Mouse (Mus musculus) MEL (cell line): ENCODE data around the gene Arntl.
"Not testable (repeated sequence)": the region's sequence is repeated elsewhere in the genome, so short reads cannot be mapped to it uniquely, and the experiment has no call there.

Experiments
- ETS1 ChIP-seq: IDR thresholded peaks from 2 replicates; pipeline ENCODE4 v1.6.1; 2012; ENCODE audit warnings: low read depth, mild to moderate bottlenecking, inconsistent platforms, low read length, improper control_type of control experiment, moderate library complexity
- POLR2A ChIP-seq, 2 experiments: IDR thresholded peaks; 2 replicates each; pipeline ENCODE4 v1.6.1; 2011 to 2012; ENCODE audit warnings: low read length in 2 of 2, mild to moderate bottlenecking in 2 of 2, control low read depth in 1 of 2, improper control_type of control experiment in 1 of 2, low read depth in 1 of 2, moderate library complexity in 1 of 2; ENCODE audit not compliant: control insufficient read depth in 1 of 2, insufficient read depth in 1 of 2, poor library complexity in 1 of 2
- ZMIZ1 ChIP-seq: IDR thresholded peaks from 2 replicates; pipeline ENCODE4 v1.6.1; 2012; ENCODE audit warnings: low read depth, mild to moderate bottlenecking, inconsistent platforms, low read length, improper control_type of control experiment, moderate library complexity

DNA sequence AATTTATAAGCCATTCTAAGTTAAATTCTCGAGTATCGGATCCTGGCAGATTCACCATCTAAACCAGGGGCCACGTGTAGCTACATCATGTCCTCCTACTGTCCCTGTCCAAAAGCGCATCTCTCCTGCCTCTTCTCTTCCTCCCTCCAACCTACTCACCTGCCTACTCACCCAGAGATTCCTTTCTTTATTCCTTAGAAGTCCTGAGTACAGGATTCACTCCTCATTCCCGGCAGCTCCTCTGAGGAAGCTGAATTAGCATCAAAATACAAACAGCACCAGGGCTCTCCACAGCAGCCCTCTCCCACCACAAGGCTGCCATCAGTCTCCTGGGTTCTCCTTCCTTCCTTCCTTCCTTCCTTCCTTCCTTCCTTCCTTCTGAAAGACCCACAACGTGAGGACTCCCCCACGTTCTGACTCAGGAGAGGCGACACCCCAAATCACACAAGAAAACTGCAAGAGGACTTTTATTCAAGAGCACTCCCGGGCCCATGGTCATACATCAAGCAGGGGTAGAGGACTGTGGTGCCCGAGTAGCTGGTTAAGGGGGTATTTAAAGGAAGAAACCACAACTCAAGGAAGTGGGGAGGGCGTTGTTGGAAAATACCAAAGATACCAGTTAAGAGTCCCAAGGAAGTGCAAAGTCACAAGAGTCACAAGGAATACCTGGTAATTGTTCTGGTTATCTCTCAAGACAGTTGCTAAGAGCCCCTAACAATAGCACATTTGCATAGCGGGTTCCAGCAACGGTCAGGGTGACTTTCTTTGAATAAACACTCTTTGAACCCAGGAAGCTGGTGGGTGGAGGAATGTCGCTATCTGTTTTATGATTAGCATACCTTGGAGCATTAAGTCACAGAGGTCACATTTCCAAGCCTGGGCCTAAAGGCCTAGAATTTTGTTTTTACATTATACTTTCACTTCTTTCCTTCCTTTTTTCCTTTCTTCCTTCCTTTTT lies 55.5 kb downstream of the Arntl start:
- not testable (repeated sequence) for TF ChIP-seq ZMIZ1; POLR2A (IDR thresholded peaks at IDR 0.05; ENCODE audit: control insufficient read depth in 1 of 2, insufficient read depth in 1 of 2, low read depth in 1 of 2, low read length in 2 of 2, poor library complexity in 1 of 2); ETS1
